Mouse (Mus musculus) brain, embryonic 18.5 days (tissue): ENCODE results near the gene Strip1.

ENCODE experiments used
- DNase-seq: peaks from one replicate; pipeline ENCODE4 v3.0.0-alpha.2; 2012; ENCODE audit warnings: low read depth, low spot score

Gene Strip1

DNA sequence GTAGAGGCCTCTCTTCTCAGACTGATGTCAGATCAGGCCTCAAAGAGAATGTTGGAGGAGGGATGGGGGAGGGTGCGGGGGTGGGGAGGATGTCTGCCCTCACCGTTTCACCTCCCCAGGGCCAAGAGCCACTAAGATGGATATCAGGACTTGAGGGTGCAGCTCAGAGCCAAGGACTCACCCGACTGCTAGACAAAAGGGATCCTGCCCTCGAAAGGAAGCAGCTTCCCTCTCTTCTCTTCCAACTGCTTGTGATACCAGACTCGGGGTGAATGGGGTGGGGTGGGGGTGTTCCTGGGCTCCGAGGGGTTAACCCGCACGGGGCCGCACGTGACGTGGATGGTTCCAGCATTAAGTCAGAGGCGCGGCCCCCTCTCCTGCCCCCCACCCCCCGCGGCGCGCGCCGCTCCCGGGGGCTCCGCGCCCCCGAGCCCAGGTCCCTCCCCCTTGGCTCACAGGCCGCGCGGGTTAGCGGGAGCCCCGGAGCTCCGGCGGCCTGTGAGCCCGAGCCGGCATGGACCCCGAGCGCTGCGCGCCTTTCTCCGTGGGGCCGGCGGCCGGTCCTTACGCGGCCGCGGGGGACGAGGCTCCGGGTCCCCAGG, 36.7 kb downstream of the Strip1 start, which contains the start of gene Alx3:
Gene Alx3, plus strand, starts transcription at position 370 of the 602 bp plus-strand sequence.
- no peak for DNase-seq

- no peak for DNase-seq
Measured at GRCm38 (mm10) chr3:107593632-107594031, 37.9 kb downstream of the Strip1 start.

- no peak for DNase-seq
Measured at GRCm38 (mm10) chr3:107591612-107592011, 39.9 kb downstream of the Strip1 start.

GRCm38 (mm10) chr3:107586504-107586903, 45.0 kb downstream of the Strip1 start:
- DNase-seq: no peak

- DNase-seq: no peak
Measured at GRCm38 (mm10) chr3:107583893-107584292, 47.6 kb downstream of the Strip1 start.

- DNase-seq: no peak
Measured at GRCm38 (mm10) chr3:107582875-107583767, 48.4 kb downstream of the Strip1 start.

GRCm38 (mm10) chr3:107582130-107582874, 49.2 kb downstream of the Strip1 start:
- DNase-seq: no peak

DNA sequence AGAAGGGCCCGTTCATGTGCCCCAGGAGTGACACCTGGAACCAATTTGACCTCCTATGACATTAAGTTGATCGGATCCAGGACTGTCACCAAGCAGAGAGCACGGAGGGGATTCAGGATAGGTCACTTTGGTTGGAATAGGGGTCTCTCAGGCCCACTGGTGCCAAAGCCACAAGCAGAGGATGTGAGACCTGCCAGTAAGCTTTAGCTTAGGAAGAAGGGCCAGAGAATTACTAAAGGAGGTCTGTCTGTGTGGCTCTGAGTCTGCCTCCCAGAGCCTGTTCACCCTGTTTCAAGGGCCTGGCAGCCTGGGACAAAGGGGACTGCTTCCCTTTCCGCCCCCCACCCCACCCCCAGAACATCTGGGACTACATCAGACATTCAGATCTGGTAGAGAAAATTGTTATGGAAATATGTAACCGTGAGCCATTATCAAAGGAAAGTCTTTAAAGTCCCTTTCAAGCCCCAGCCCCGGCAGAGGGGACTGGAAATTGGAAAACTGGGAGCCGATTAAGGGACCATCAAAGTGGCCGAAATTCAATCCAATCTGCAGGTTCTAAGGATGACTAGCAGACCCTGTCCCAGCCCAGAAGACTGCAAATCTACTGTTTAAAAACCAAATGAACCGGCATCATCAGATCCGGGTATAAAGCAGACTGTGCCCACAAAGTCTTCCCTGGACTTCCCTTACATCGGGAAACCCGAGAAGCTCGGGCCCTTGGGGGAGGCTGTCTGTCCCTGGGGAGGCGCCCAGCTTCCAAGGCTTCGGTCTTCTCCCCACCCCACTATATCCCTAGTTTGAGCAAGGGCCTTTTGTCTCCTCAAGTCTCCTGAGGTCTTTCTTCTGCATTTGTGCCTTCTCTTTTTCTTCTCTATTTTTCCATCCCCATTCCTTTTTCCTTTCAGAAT, 50.1 kb downstream of the Strip1 start:
- DNase-seq: no peak

DNA sequence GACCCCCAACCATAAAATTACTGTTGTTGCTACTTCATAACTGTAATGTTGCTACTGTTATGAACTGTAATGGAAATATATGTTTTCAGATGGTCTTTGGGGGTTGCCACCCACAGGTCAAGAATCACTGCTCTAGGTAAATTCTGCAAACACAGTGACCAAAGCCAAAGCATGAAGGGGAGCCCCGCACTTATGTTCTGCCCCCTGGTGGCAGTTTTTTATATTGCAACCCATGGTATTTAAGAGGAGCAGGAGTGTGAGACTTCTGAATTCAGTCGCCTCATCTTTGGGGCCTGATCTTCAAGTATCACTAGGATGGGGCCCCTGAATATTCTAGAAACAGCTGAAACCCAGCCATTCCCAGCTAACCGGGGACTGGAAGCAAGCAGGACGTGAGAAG, 52.0 kb downstream of the Strip1 start:
- DNase-seq: no peak

DNA sequence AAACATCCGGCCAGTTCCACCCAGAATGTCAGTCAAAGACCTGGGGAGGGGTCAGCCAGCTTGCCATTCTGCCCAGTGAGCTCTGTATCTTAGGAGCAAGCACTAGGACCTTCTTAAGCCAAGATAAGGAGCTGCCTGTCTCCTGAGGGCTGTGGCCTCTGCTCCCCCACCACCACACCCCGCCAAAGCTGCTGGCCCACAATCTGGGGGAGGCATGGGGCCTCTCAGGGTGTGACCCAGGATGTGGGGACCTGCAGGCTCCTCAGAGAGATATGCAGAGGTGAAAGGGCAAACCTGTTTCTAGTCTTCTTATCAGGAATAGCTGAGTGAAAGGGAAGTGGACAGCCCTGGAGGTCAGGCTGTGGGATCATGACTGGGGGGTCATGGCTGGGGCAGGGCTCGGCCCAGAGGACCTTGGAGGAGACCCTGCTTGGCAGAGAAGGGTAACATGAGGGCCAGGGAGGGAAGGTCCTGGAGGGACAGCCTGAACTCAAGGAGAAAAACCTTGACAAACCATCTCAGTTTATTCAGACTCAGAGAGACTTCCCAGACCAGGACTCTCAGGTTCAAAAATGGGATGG, 53.6 kb downstream of the Strip1 start:
- DNase-seq: no peak

GRCm38 (mm10) chr3:107576807-107577206, 54.7 kb downstream of the Strip1 start:
- DNase-seq: no peak

DNA sequence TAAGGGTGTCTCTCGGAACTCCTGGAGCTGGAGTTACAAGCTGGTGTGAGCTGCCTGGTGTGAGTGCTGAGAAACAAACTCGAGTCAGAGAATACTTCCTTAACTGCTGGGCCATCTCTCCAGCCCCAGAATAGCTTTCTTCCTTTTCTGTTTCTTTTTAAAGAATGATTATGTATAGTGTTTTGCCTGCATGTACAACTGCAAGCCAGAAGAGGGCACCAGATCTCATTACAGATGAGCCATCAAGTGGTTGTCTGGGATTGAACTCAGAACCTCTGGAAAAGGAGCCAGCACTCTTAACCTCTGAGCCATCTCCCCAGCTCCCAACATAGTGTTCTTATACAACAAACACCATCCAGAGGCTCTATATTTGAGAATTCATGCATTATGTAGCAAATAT, 60.3 kb downstream of the Strip1 start:
- no peak for DNase-seq

GRCm38 (mm10) chr3:107568721-107569120, 62.8 kb downstream of the Strip1 start:
- DNase-seq: no peak

DNA sequence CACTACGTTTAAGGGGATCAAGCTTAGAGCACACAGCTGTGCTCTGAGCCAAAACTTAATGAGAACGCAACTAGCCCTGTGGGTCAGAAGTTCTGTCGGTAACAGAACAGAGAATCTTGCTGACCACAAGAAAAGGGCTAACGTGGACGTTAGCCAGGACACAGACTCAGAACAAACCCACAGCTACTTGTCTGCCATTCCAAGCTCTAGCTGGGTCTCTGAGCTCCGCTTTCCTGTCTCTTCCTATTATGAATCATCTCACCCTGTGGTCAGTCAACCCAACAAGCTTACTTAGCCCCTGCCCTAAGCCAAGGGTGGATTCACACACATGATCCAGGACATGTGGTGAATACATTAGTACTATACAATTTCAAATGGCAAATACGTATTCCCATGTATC, 63.7 kb downstream of the Strip1 start:
- no peak for DNase-seq

GRCm38 (mm10) chr3:107565331-107565730, 66.2 kb downstream of the Strip1 start:
- DNase-seq: no peak

DNA sequence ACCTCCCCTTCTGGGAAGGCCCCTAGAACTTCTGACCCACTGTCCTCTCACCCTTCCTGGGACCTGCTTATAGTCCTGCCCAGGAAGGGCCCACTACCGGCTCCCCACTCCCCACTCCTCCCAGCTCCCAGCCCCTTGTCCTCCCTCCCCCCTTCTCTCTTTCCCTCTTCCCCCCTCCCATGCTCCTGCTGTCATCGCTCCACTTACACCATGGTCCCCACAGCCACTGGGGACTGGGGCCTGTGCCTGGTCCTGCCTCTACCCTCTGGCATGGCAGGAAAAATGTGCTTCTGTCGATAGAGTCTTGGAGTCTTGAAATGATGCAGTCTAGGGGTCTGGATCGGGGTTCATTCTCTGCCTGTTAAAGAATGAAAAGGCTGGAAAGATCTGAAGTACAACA, 67.6 kb downstream of the Strip1 start:
- no peak for DNase-seq

DNA sequence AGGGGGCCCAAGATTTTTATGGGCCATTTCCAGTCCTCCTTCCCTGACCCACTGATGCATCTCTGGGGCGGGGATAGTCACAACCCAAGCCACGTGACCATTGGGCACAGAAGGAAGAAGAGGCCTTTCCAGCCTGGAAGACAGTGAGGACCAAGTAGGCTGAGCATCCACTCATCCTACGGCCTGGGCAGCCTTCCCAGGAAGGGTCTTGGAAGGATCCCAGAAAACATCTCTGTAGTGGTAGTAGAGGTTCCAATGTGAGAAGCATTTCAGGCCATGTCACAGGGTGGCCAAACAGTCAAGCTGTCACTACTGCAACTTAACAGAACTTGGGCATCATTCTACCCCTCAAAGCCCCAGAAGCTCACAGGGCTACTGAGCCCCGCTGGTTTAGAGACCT, 68.9 kb downstream of the Strip1 start:
- DNase-seq: no peak
